Mouse (Mus musculus) monocyte, adult 2 months (primary cell): ENCODE data around the gene Prkce.

Experiments
- DNase-seq, 2 experiments: peaks; one replicate each; pipeline ENCODE4 v3.0.0; 2022; ENCODE audit warnings: low spot score in 2 of 2, low read depth in 1 of 2

Prkce gene

GRCm38 (mm10) chr17:86505183-86505631, 337.6 kb downstream of the Prkce start, which contains the start of gene Gm10309:
Gene Gm10309 (minus strand): TSS chr17:86505232.
- DNase-seq = no peak

- DNase-seq = no peak
Measured at GRCm38 (mm10) chr17:86506881-86507280, 339.3 kb downstream of the Prkce start.

GRCm38 (mm10) chr17:86507342-86508211, 340.0 kb downstream of the Prkce start:
- no peak for DNase-seq

GRCm38 (mm10) chr17:86508212-86508490, 340.6 kb downstream of the Prkce start:
- DNase-seq = no peak

- DNase-seq = no peak
Measured at GRCm38 (mm10) chr17:86509871-86510270, 342.3 kb downstream of the Prkce start.

- no peak for DNase-seq
Measured at GRCm38 (mm10) chr17:86514974-86515620, 347.5 kb downstream of the Prkce start.

GRCm38 (mm10) chr17:86516630-86517029, 349.0 kb downstream of the Prkce start:
- DNase-seq = no peak

- no peak for DNase-seq
Measured at GRCm38 (mm10) chr17:86518604-86519003, 351.0 kb downstream of the Prkce start.

GRCm38 (mm10) chr17:86521252-86521651, 353.7 kb downstream of the Prkce start:
- no peak for DNase-seq

- no peak for DNase-seq
Measured at GRCm38 (mm10) chr17:86522649-86523048, 355.1 kb downstream of the Prkce start.

- DNase-seq = no peak
Measured at GRCm38 (mm10) chr17:86523374-86523773, 355.8 kb downstream of the Prkce start.

- DNase-seq = no peak
Measured at GRCm38 (mm10) chr17:86523843-86524242, 356.3 kb downstream of the Prkce start.

- DNase-seq = no peak
Measured at GRCm38 (mm10) chr17:86525075-86525474, 357.5 kb downstream of the Prkce start.

- DNase-seq = no peak
Measured at GRCm38 (mm10) chr17:86526016-86526415, 358.4 kb downstream of the Prkce start.

GRCm38 (mm10) chr17:86527298-86527697, 359.7 kb downstream of the Prkce start:
- no peak for DNase-seq

- no peak for DNase-seq
Measured at GRCm38 (mm10) chr17:86529003-86529402, 361.4 kb downstream of the Prkce start.

- DNase-seq = no peak
Measured at GRCm38 (mm10) chr17:86529411-86529810, 361.8 kb downstream of the Prkce start.

GRCm38 (mm10) chr17:86531231-86531630, 363.6 kb downstream of the Prkce start:
- no peak for DNase-seq

- DNase-seq = no peak
Measured at GRCm38 (mm10) chr17:86532783-86533548, 365.4 kb downstream of the Prkce start.

GRCm38 (mm10) chr17:86533549-86533851, 365.9 kb downstream of the Prkce start:
- DNase-seq = no peak

- DNase-seq = no peak
Measured at GRCm38 (mm10) chr17:86535096-86535495, 367.5 kb downstream of the Prkce start.
